Mouse (Mus musculus): ENCODE measurements around the gene Efna3. TPM values are rescaled to one million over a fixed set of nuclear protein-coding genes. Genes with fewer than 3 reads are reported as not detected.
A peak's percentile ranks its signal among the peaks of the same experiment; 100 is the strongest.

The Efna3 gene
- polyA plus RNA-seq, 1 experiment, result 17.2 TPM

DNA sequence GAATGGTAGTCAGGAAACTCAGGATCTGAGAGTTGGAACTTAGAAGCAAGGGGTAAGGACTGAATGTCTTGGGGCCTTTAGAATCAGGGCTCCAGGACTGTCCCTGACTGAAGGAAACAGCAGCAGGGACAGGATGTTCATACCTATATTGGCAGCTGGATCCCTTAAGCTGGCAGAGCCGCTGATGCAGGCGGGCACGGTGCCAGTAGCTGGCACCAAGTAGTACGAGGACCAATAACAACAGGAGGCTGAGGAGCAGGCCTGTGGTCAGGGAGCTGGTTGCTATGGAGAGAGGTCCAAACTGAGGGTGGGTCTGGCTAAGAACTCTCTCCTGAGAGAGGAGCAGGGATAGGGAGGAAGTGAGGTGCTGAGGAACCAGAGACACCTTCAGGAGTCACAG, 19.0 kb upstream of the Efna3 start:
- H3K27ac ChIP-seq (ENCODE audit: insufficient read depth, low read length), result no peak overlapping the region
- no peak overlapping the region for H3K9ac ChIP-seq (ENCODE audit: low read depth, poor library complexity, severe bottlenecking)
- no peaks in the 10 kb centered on the region for H3K36me3 ChIP-seq (ENCODE audit: control insufficient read depth, insufficient read depth, low read length, poor library complexity, severe bottlenecking)

DNA sequence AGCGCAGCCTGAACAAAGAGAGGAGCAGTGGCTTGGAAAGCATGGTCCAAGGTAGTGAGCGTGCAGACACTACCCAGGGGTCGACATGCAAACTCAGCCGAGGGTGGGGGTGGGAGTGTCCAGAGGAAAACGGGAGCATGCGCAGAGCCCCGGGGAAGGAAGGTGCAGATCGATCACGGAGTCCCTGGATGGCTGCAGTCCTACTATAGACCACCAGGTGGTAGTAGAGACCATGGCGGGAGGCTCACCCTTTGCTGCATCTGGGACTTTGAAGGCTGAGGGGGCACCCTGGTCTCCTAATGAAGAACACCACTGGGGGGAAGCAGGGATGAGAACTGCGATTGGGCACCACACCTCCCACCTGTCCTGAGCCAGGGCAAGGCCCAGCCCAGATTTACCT, 17.7 kb upstream of the Efna3 start:
- Histone ChIP-seq H3K9me3 (replicated peaks; ENCODE audit: control insufficient read depth, insufficient read depth, low read length, poor library complexity, severe bottlenecking) (no peaks in the 10 kb centered on the region), H3K4me1 (ENCODE audit: control insufficient read depth, insufficient read depth, low read length) (peaks cover 2% of the 10 kb centered on the region), H3K36me3 (ENCODE audit: control insufficient read depth, insufficient read depth, low read length, poor library complexity, severe bottlenecking) (no peaks in the 10 kb centered on the region), H3K27ac (ENCODE audit: insufficient read depth, low read length) (no peak overlapping the region), H3K9ac (ENCODE audit: low read depth, poor library complexity, severe bottlenecking) (no peak overlapping the region), H3K4me3 (ENCODE audit: low read depth, low read length) (peak overlapping the region; percentile 44), H3K27me3 (ENCODE audit: control insufficient read depth, insufficient read depth, low read length, poor library complexity, severe bottlenecking) (no peaks in the 10 kb centered on the region)
- no peak for TF ChIP-seq EP300 (IDR thresholded peaks at IDR 0.05; ENCODE audit: insufficient read depth, low read depth, low read length)
- TF ChIP-seq CTCF (IDR thresholded peaks at IDR 0.05; ENCODE audit: low read depth, low read length), result no peak
- no peak for TF ChIP-seq POLR2A (IDR thresholded peaks at IDR 0.05; ENCODE audit: insufficient read depth, low read length)

More for the DNA sequence above, 19.0 kb upstream of the Efna3 start:
- Histone ChIP-seq H3K4me1 (ENCODE audit: control insufficient read depth, insufficient read depth, low read length) (peaks cover 2% of the 10 kb centered on the region), H3K9me3 (replicated peaks; ENCODE audit: control insufficient read depth, insufficient read depth, low read length, poor library complexity, severe bottlenecking) (no peaks in the 10 kb centered on the region), H3K27me3 (ENCODE audit: control insufficient read depth, insufficient read depth, low read length, poor library complexity, severe bottlenecking) (no peaks in the 10 kb centered on the region), H3K4me3 (ENCODE audit: low read depth, low read length) (no peak overlapping the region)
- TF ChIP-seq CTCF (IDR thresholded peaks at IDR 0.05; ENCODE audit: low read depth, low read length) (no peak), EP300 (IDR thresholded peaks at IDR 0.05; ENCODE audit: insufficient read depth, low read depth, low read length) (no peak), POLR2A (IDR thresholded peaks at IDR 0.05; ENCODE audit: insufficient read depth, low read length) (no peak)

DNA sequence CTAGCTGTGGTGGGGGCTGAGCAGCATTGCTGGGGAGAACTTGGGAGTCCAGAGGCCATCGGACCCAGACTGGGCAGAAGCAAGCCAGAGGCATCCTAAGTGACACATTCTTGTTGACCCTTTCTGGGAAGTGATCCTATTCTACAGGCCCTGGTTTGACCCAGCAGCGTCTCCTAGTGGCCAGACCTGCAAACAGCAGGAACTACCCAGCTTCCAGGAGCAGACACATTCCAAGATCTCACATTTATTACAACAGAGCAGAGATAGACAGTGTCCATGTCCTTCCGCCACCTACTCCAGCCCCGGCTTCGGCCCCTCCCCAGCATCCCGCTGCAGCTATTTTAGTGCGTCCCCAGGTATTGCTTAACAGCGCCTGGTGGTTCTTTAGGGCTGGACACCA, 16.7 kb upstream of the Efna3 start:
- no peaks in the 10 kb centered on the region for H3K9me3 ChIP-seq (replicated peaks; ENCODE audit: control insufficient read depth, insufficient read depth, low read length, poor library complexity, severe bottlenecking)
- no peak overlapping the region; the same call in 1 of the 2 replicates for H3K27ac ChIP-seq (ENCODE audit: insufficient read depth, low read length)
- peaks cover 2% of the 10 kb centered on the region for H3K4me1 ChIP-seq (ENCODE audit: control insufficient read depth, insufficient read depth, low read length)
- H3K4me3 ChIP-seq (ENCODE audit: low read depth, low read length), result no peak overlapping the region
- no peaks in the 10 kb centered on the region for H3K36me3 ChIP-seq (ENCODE audit: control insufficient read depth, insufficient read depth, low read length, poor library complexity, severe bottlenecking)
- TF ChIP-seq EP300 (IDR thresholded peaks at IDR 0.05; ENCODE audit: insufficient read depth, low read depth, low read length) (no peak), CTCF (IDR thresholded peaks at IDR 0.05; ENCODE audit: low read depth, low read length) (no peak), POLR2A (IDR thresholded peaks at IDR 0.05; ENCODE audit: insufficient read depth, low read length) (no peak)
- no peak overlapping the region for H3K9ac ChIP-seq (ENCODE audit: low read depth, poor library complexity, severe bottlenecking)
- no peaks in the 10 kb centered on the region for H3K27me3 ChIP-seq (ENCODE audit: control insufficient read depth, insufficient read depth, low read length, poor library complexity, severe bottlenecking)

DNA sequence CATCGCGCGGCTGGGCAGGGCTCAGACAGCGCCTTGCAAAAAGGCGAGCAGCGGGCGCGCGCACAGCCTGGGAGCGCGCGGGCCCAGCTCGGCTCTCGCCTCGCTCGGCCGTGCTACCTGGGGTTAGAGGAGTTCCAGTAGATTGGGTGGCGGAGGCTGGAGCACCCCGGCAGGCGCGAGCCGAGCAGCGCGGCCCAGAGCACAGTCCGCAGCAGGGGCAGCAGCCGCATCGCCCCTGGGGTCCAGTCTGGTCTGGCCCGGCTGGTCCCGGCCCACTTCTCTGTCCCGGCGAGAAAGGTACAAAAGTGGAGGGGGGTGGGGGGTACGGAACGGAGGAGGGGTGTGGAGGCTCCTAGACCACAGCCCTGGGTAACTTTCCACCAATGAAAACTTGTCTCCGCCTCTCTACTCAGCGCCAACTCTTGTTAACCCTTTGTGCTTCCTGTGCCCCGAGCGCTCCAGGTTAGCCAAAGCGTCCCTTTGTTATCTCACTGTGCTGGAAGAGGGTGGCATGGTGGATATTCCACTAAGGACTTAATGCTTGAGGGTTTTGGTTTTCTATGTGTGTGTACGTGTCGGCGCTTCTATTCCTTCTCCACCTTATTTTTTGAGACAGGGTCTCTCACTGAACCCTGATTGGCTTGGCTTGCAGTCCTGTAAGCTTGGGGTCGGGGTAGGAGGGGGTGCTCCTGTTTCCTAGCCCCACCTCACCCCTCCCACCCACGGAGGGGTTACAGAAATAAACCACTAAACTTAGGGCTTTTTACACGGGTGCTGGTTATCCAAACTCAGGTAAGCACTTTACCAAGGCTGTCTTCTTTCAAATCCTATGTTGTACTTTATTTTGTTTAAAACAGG, 15.2 kb upstream of the Efna3 start, which contains the start of gene Efna4:
Gene Efna4, minus strand, starts transcription at position 308 of the 858 bp plus-strand sequence.
- Histone ChIP-seq H3K27me3 (ENCODE audit: control insufficient read depth, insufficient read depth, low read length, poor library complexity, severe bottlenecking) (no peaks in the 10 kb centered on the region), H3K27ac (ENCODE audit: insufficient read depth, low read length) (peak within 1 kb of the TSS; percentile 29; the same call in 1 of the 2 replicates), H3K9me3 (replicated peaks; ENCODE audit: control insufficient read depth, insufficient read depth, low read length, poor library complexity, severe bottlenecking) (no peaks in the 10 kb centered on the region), H3K36me3 (ENCODE audit: control insufficient read depth, insufficient read depth, low read length, poor library complexity, severe bottlenecking) (0 out of 2 replicates have a peak, but pooled peaks cover 6% of the 10 kb centered on the region), H3K4me3 (ENCODE audit: low read depth, low read length) (peak within 1 kb of the TSS; percentile 71), H3K9ac (ENCODE audit: low read depth, poor library complexity, severe bottlenecking) (peak within 1 kb of the TSS; percentile 69), H3K4me1 (ENCODE audit: control insufficient read depth, insufficient read depth, low read length) (peaks cover 2% of the 10 kb centered on the region)
- TF ChIP-seq POLR2A (IDR thresholded peaks at IDR 0.05; ENCODE audit: insufficient read depth, low read length) (no peak), EP300 (IDR thresholded peaks at IDR 0.05; ENCODE audit: insufficient read depth, low read depth, low read length) (no peak), CTCF (IDR thresholded peaks at IDR 0.05; ENCODE audit: low read depth, low read length) (no peak)

DNA sequence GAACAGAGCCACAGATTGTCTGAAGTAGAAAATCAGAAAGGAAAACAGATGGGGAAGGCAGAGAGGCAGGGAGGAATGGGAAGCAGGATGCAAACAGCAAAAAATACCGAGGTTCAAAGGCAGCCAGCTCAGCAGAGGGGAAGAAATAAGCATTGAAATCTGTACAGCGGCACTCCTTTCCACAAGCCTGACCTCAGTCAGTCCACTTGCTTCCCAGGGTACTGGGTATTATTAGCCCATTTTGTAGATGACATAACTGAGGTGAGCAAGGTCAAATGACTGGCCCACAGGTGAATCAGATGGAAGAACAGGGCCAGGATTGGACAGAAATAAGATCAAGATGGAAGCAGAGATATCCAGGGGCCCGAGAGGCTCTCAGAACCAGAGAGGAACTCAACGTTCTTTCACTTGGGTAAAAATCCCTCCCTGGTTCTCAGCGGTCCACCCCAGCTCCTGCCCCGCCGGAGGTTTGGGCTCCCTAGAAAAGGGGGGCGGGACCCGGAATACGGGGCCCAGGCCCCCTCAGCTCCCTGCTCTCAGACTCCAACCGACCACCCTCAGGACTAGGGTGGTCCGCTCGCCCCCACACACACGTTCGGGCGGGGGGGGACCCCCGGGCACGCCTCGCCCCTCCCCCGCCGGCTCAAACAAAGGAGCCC, 14.4 kb upstream of the Efna3 start:
- Histone ChIP-seq H3K4me1 (ENCODE audit: control insufficient read depth, insufficient read depth, low read length) (peaks cover 5% of the 10 kb centered on the region), H3K36me3 (ENCODE audit: control insufficient read depth, insufficient read depth, low read length, poor library complexity, severe bottlenecking) (0 out of 2 replicates have a peak, but pooled peaks cover 6% of the 10 kb centered on the region)

More for the DNA sequence above, 14.4 kb upstream of the Efna3 start:
- peak overlapping the region; percentile 71 for H3K4me3 ChIP-seq (ENCODE audit: low read depth, low read length)
- H3K27ac ChIP-seq (ENCODE audit: insufficient read depth, low read length), result peak overlapping the region; percentile 13; the same call in 1 of the 2 replicates
- H3K27me3 ChIP-seq (ENCODE audit: control insufficient read depth, insufficient read depth, low read length, poor library complexity, severe bottlenecking), result no peaks in the 10 kb centered on the region
- H3K9ac ChIP-seq (ENCODE audit: low read depth, poor library complexity, severe bottlenecking), result peak overlapping the region; percentile 69
- no peaks in the 10 kb centered on the region for H3K9me3 ChIP-seq (replicated peaks; ENCODE audit: control insufficient read depth, insufficient read depth, low read length, poor library complexity, severe bottlenecking)
- TF ChIP-seq EP300 (IDR thresholded peaks at IDR 0.05; ENCODE audit: insufficient read depth, low read depth, low read length) (no peak), POLR2A (IDR thresholded peaks at IDR 0.05; ENCODE audit: insufficient read depth, low read length) (no peak), CTCF (IDR thresholded peaks at IDR 0.05; ENCODE audit: low read depth, low read length) (no peak)

Measured in ES-Bruce4 (cell line).